Mouse (Mus musculus): ENCODE results near the gene Rab5b. TPM values are rescaled to one million over a fixed set of nuclear protein-coding genes. Genes with fewer than 3 reads are reported as not detected.

Gene Rab5b
- polyA plus RNA-seq, 1 experiment from 2014 or later, result 71.8 TPM

DNA sequence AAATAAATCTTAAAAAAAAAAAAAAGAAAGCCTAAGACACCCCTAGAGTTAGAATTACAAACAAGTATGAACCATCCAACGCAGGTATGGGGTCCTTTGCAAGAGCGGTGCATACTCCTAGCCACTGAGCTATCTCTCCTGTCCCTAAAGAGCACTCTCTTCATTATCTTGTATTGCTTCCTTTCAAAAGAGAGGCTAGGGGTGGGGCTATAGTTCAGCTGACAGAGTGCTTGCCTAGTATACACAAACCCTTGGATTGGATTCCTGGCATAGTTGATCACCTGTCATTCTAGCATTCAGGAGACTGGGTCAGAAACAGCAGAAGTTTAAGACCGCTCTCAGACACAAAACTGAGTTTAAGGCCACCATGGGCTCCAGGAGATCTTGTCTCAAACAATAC lies 40.8 kb downstream of the Rab5b start:
- WGBS, result 47% methylated on average over 3 of the region's 3 CpGs
- DNase-seq (ENCODE audit: low spot score), result peak; percentile 23
- Histone ChIP-seq H3K27me3 (replicated peaks; ENCODE audit: insufficient read depth, low read length) (no peaks in the 10 kb centered on the region), H3K9ac (replicated peaks; ENCODE audit: low read depth) (no peak overlapping the region), H3K4me1 (ENCODE audit: insufficient read depth, low read depth, low read length) (no peaks in the 10 kb centered on the region), H3K9me3 (ENCODE audit: low read length) (no peaks in the 10 kb centered on the region), H3K36me3 (ENCODE audit: insufficient read depth, low read length) (no peaks in the 10 kb centered on the region), H3K27ac (ENCODE audit: low read length) (no peak overlapping the region), H3K4me3 (ENCODE audit: low read depth, low read length) (no peak overlapping the region), H3K4me2 (replicated peaks; ENCODE audit: low read depth, low read length) (no peak overlapping the region)
- ATAC-seq, result no peak; the same call in 1 of the 2 replicates
- TF ChIP-seq CTCF (IDR thresholded peaks at IDR 0.05) (no peak), EP300 (IDR thresholded peaks at IDR 0.05) (no peak)

DNA sequence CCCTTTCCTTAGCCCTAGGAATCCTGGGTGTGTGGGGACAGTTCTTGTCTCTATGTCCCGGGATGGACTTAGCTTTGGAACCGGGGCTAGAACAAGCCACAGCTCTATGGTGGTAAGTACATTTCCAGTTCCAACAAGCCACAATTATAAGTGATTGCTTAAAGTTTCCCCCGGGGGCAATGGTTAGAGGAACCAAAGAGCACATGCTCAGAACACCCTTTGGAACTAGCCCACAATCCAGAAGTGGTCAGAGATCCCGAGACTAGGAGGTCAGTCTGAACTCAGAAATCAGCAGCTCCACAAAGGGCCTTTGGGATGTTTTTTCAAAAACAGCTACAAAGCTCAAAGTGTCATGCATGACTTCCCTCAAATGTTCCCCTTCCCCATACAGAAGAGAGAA lies 42.2 kb downstream of the Rab5b start:
- Histone ChIP-seq H3K4me2 (replicated peaks; ENCODE audit: low read depth, low read length) (no peak overlapping the region), H3K36me3 (ENCODE audit: insufficient read depth, low read length) (no peaks in the 10 kb centered on the region), H3K27me3 (replicated peaks; ENCODE audit: insufficient read depth, low read length) (no peaks in the 10 kb centered on the region), H3K9me3 (ENCODE audit: low read length) (no peaks in the 10 kb centered on the region), H3K4me3 (ENCODE audit: low read depth, low read length) (no peak overlapping the region), H3K4me1 (ENCODE audit: insufficient read depth, low read depth, low read length) (no peaks in the 10 kb centered on the region), H3K27ac (ENCODE audit: low read length) (no peak overlapping the region), H3K9ac (replicated peaks; ENCODE audit: low read depth) (no peak overlapping the region)
- DNase-seq (ENCODE audit: low spot score), result no peak
- WGBS, result 56% methylated on average over 4 of the region's 4 CpGs
- TF ChIP-seq EP300 (IDR thresholded peaks at IDR 0.05), result no peak
- no peak for TF ChIP-seq CTCF (IDR thresholded peaks at IDR 0.05)
- no peak for ATAC-seq

DNA sequence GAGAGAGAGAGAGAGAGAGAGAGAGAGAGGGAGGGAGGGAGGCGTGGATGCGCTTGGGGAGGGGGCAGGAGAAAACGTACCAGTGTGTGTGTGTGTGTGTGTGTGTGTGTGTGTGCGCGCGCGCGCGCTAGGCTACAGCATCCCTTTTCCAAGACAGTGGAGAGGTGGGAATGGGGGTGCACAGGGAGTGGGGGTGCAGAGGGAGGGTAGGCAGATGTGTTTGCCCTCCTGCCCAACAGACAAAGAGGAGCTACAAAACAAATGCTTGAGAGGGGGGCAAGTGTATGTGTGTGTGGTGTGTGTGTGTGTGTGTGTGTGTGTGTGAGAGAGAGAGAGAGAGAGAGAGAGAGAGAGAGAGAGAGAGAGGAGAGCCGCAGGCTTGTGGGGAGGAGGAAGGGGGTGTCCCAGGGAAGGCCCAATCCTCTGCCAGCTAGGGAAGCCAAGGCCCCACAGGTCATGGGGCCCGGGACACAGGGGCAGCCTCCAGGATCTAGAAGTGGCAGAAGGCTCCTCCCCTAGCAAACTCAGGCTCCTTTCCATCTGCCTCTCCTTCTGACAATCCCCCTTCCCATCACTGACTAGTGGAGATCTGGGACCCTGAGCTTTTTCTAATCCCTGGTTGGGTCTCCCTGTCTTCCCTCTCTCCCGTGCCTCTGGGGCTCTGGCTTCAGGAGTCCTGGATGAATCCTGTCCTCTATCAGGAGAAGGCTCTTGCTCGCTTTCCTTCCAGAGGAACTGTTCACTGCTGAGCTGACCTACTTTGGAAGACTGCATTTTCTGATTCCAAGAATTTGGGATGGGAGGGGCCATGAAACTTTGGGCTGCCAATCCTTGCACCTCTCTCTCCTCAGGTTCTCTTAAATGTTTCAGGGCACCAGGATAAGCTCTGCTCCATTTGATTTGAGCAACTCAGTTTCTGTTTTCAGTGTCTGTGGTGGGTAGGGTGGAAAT lies 49.6 kb downstream of the Rab5b start:
- H3K27ac ChIP-seq (ENCODE audit: low read length), result no peak overlapping the region

DNA sequence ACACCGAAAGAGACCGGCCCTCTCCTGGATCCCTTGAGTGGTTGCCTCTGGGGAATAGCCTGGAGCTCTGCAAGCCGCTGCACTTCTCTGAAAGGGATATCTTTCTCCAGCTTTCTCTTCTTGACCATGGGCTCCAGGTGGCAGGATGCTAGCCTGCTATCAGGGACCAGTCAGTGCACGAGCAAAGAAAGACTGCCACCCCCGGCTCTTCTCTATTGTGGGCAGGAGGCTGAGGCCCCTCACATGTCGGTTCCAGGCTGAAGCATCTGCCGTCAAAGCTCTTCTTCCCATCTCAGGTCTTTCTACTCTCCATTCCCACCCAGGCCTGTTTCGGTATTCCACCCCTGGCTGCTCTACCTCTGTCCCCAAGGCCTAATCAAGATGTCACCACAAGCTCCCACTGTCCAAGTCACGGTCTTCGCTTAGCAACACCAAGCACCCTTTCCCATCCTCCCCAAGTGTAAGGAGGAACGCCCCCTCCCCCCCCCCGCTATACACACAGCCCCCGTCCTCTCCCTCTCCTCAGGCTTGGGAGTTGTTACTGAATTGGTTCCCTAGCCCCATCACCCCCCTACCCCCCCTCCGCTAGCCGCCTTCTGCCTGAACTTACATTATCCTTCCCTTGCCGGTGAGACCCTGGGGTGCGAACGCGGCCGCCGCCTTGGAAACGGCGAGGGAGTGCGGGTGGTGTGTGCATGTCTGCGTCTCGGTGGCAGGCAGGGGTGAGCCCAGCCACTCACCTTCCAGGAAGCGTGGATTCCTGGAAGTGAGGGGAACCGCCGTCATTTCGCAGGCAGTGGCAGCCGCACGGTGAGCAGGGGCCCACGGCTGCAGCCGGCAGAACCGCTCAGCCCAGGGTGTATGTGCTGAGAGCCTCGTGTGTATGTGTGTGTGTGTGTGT lies 50.7 kb downstream of the Rab5b start, which contains the start of gene Ikzf4:
Gene Ikzf4, minus strand, starts transcription at position 881 of the 901 bp plus-strand sequence.
- no peaks in the 10 kb centered on the region for H3K36me3 ChIP-seq (ENCODE audit: insufficient read depth, low read length)
- peak; percentile 76 for ATAC-seq
- H3K27me3 ChIP-seq (replicated peaks; ENCODE audit: insufficient read depth, low read length), result 0 out of 2 replicates have a peak, but pooled peaks cover 3% of the 10 kb centered on the region
- peak within 1 kb of the TSS; percentile 70 for H3K4me2 ChIP-seq (replicated peaks; ENCODE audit: low read depth, low read length)
- no peak within 1 kb of the TSS; the same call in 1 of the 2 replicates for H3K9ac ChIP-seq (replicated peaks; ENCODE audit: low read depth)
- no peak within 1 kb of the TSS for H3K27ac ChIP-seq (ENCODE audit: low read length)
- H3K4me1 ChIP-seq (ENCODE audit: insufficient read depth, low read depth, low read length), result no peaks in the 10 kb centered on the region
- no peak for TF ChIP-seq EP300 (IDR thresholded peaks at IDR 0.05)
- TF ChIP-seq CTCF (IDR thresholded peaks at IDR 0.05), result no peak
- H3K4me3 ChIP-seq (ENCODE audit: low read depth, low read length), result peak within 1 kb of the TSS; percentile 39
- WGBS, result 7% methylated on average over 33 of the region's 36 CpGs
- H3K9me3 ChIP-seq (ENCODE audit: low read length), result no peaks in the 10 kb centered on the region
- DNase-seq (ENCODE audit: low spot score), result peak; percentile 60

More for the DNA sequence above, 49.6 kb downstream of the Rab5b start:
- DNase-seq (ENCODE audit: low spot score), result peak; percentile 36
- Histone ChIP-seq H3K4me2 (replicated peaks; ENCODE audit: low read depth, low read length) (peak overlapping the region; percentile 70), H3K27me3 (replicated peaks; ENCODE audit: insufficient read depth, low read length) (0 out of 2 replicates have a peak, but pooled peaks cover 3% of the 10 kb centered on the region), H3K4me3 (ENCODE audit: low read depth, low read length) (peak overlapping the region; percentile 39; the same call in 1 of the 2 replicates), H3K36me3 (ENCODE audit: insufficient read depth, low read length) (no peaks in the 10 kb centered on the region), H3K9ac (replicated peaks; ENCODE audit: low read depth) (no peak overlapping the region), H3K9me3 (ENCODE audit: low read length) (no peaks in the 10 kb centered on the region), H3K4me1 (ENCODE audit: insufficient read depth, low read depth, low read length) (no peaks in the 10 kb centered on the region)
- TF ChIP-seq CTCF (IDR thresholded peaks at IDR 0.05), result no peak
- TF ChIP-seq EP300 (IDR thresholded peaks at IDR 0.05), result no peak
- ATAC-seq, result peak; percentile 53
- 5% methylated on average over 9 of the region's 13 CpGs for WGBS

DNA sequence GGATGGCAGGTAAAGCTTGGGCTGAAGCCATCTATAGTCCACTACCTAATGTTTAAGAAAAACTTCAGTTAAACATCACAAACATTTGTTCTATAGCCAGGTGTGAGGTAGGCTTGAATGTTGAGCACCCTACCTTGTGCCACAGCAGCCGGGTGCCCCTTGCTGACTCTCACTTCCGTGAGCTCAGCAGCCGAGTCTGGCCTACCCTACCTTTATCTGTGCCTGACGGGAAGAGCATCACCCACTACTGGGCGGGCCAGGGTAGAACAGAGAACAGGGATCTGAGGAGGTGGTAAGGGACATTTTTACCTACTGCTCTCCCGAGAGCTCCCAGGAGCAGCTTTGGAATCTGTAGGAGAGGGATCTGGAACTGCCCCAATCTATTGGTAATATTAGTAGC lies 53.3 kb downstream of the Rab5b start:
- H3K36me3 ChIP-seq (ENCODE audit: insufficient read depth, low read length), result no peaks in the 10 kb centered on the region

More for the DNA sequence above, 53.3 kb downstream of the Rab5b start:
- Histone ChIP-seq H3K4me3 (ENCODE audit: low read depth, low read length) (no peak overlapping the region), H3K27me3 (replicated peaks; ENCODE audit: insufficient read depth, low read length) (0 out of 2 replicates have a peak, but pooled peaks cover 3% of the 10 kb centered on the region), H3K4me1 (ENCODE audit: insufficient read depth, low read depth, low read length) (no peaks in the 10 kb centered on the region), H3K9me3 (ENCODE audit: low read length) (no peaks in the 10 kb centered on the region), H3K9ac (replicated peaks; ENCODE audit: low read depth) (no peak overlapping the region), H3K27ac (ENCODE audit: low read length) (no peak overlapping the region), H3K4me2 (replicated peaks; ENCODE audit: low read depth, low read length) (no peak overlapping the region)
- no peak for ATAC-seq
- WGBS, result 76% methylated on average over 6 of the region's 6 CpGs
- TF ChIP-seq EP300 (IDR thresholded peaks at IDR 0.05) (no peak), CTCF (IDR thresholded peaks at IDR 0.05) (no peak)
- no peak for DNase-seq (ENCODE audit: low spot score)

Data from lung, postnatal 0 days (tissue).